Mouse (Mus musculus): Measurements from ENCODE around the gene Ncoa3.
A peak's percentile ranks its signal among the peaks of the same experiment; 100 is the strongest.
"Not testable (repeated sequence)": the region's sequence is repeated elsewhere in the genome, so short reads cannot be mapped to it uniquely, and the experiment has no call there.

The Ncoa3 gene

DNA sequence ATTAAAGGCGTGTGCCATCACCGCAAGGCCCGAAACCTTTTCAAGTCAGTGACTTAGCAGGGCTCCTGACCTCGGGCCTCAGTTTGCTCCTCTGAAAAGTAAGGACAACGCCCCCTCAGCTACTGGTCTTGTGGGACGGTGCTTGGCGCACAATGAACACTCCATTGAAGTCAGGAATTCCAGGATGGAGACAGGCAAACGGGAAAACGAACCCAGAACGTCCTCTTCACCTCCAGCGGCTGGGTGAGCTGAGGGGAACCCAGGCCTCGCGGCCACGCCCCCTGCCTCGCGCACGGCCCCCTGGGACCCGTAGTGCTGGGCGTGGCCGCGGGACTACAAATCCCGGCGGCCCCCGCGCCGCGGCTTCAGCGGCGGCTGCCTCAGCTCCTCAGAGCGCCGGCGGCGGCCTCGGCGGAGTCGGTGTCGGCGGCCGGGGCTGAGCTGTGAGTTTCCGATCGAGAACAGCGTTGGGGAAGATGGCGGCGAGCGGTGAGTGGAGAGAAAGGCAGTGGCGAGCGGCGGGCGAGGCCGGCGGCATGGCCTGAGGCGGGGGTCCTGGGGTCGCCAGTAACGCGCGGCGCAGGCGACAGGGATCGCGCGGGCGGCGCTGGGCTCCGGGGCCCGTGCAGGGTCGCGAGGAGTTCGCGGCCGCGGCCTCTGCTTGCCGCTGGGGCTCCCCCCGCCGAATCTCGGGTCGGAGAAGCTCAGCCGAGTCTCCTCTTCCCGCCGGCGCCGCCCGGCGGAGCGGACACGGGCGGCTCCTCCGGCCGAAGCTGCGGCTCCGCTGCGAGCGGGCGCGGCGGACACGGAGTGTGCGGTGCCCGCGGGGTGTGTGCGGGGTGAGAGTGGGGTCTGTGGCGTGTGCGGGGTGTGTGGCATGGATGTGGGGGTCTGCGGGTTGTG lies at the start of gene Ncoa3:
TSS of gene Ncoa3 (plus strand) at position 367 of the 903 bp plus-strand sequence.
- peak; percentile 99 for DNase-seq

DNA sequence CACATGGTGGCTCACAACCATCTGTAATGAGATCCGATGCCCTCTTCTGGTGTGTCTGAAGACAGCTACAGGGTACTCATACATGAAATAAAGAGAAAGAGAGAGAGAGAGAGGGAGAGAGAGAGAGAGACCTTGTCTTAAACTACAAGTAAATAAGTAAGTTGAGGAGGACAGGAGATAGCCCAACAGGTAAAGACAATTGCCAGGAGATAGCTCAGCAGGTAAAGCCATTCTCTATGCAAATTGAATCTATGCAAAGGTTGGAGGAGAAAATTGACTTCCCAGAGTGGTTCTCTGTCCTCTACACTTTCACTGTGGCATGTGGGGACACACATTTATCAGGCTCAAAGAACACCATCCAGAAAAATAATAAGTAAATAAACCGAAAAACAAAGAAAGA lies 49.3 kb upstream of the Ncoa3 start:
- DNase-seq: no peak

DNA sequence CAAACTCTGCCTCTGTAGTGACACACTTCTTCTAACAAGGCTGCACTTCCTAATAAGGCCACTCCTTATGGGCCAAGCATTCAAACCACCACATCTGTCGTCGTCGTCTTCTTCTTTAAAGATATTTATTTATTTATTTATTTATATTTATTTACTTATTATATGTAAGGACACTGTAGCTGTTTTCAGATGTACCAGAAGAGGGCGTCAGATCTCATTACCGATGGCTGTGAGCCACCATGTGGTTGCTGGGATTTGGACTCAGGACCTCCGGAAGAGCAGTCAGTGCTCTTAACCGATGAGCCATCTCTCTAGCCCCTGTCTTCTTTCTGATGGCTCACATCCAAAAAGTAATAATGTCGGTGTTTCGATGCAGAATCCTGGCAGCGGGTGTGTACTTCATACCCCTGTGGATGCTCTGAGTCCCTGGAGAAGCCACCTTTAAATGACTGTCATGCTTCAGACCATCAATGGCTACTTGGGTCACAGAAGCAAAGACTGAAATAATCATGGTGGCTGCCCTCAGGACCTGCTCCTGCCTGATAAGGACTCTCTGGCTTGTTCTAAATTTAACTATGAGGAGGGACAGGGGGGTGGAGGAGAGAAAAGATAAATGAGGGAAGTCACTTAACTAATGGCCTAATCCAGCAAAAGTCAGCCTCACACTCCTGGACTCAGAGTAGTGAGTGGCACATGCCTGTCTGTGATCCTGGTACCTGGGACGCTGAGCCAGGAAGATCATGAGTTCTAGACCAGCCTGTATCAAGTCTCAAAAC lies 47.7 kb upstream of the Ncoa3 start:
- DNase-seq: no peak

DNA sequence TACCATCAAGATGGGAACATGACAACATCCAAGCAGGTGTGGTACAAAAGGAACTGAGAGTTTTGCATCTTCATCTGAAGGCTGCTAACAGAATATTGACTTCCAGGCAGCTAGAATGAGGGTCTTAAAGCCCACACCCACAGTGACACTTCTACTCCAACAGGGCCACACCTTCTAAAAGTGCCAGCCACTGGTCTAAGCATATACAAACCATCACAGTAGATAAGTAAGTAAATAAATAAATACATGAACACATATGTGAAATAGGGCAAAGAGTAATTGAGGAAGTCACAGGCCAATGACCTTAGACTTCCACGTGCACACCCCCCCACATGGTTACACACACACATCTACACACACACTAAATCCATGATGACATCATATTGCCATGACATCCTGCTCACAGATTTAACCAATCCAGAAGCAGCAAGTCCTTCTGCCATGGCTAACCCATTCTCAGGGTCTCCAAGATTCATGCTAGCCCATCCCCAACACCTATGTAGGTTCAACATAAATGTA lies 46.3 kb upstream of the Ncoa3 start:
- no peak for DNase-seq

DNA sequence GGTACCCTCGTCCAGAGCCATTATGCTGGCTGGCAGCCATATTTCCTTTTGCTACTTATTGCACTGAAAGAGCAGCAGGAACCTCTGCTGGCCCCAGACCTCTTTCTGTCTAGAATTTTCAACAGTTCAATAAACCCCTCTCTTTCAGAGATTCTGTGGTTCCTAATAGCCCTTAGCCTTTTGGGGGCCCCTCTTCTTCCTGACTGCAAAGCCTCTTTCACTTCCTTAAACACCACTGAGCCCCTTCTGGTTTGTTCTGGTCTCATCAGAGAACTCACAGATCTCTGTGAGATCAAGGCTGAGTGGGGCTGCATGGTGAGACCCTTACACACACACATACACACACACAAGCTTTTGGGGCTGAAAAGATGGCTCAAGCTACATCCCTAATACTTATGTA lies 44.4 kb upstream of the Ncoa3 start:
- no peak for DNase-seq

DNA sequence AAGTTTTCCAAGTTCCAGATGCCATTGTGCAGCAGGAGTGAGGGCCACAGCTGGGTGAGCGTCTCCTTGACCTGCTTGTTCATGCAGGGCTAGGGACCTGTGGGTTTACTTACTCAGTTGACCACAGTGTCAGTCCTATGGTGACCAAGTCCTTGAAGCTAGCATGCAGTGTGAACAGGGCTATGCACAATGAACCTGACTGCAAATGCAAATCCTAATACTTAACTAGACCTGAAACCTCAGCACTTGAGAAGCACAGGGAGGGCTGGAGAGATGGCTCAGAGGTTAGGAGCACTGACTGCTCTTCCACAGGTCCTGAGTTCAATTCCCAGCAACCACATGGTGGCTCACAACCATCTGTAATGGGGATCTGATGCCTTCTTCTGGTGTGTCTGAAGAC lies 43.7 kb upstream of the Ncoa3 start:
- DNase-seq: not testable (repeated sequence)

DNA sequence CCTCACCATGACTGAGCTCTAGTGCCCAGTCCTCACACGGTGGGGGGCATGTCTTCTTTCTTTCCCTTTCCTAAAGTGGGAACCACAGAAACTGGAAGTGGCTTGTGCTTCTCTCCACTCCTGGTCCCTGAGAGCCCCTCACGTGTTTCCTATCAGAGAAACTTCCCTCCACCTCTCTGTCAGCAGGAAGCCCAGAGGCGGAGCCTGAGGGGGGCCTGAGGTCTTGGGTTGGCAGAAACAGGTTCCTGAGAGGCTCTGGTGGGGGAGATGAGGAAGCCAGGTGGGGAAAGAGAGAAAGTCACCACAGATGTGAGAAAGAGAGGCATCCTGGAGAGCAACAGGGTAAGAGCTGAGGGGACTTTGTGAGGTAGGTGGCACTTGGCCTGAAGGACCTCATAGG lies 42.7 kb upstream of the Ncoa3 start:
- peak; percentile 95 for DNase-seq

DNA sequence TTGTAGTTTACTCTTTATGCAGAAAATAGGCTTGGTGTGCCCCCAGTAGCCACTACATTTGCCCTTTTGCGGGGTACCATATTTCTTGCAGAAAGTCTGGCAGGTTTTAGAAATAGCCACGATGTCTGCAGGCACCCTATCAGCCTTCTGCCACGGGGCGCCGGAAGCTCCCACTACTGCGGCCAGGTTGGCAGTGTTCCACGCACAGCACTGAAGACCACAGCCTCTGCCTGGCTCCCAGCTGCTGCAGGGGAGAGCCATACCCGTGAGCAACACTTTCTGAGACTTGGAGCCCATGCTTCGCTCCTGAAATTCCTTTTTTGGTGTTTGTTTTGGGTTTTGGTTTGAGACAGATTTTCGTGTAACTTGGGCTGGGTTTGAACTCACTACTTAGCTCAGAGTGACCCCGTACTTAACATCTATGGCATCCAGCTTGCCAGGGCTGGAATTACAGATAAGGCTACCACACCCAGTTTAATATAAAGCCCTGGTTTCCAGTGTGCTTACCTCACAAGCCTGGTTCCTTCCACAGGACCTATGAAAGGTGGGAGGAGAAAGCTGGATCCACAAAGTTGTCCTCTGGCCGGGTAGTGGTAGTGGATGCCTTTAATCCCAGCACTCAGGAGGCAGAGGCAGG lies 40.9 kb upstream of the Ncoa3 start:
- DNase-seq: peak; percentile 94

DNA sequence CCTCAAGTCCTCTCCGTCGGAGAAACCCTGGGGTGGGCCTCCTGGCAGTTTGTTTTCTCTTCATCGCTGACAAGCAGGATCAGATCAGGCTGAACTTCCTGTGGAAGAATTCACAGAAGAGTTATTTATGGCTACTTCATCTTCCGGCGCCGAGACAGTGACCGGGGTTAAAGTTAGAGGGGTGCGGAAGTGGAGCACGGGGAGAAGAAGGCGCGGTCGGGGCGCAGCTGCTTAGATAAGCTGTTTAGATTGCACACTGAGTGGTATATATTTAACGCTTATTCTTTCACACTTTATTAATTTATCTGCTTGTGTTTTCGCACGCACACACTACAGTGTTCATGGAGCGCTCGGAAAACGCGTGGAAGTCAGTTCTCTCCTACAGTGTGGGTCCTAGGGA lies 37.6 kb upstream of the Ncoa3 start:
- peak; percentile 98 for DNase-seq

DNA sequence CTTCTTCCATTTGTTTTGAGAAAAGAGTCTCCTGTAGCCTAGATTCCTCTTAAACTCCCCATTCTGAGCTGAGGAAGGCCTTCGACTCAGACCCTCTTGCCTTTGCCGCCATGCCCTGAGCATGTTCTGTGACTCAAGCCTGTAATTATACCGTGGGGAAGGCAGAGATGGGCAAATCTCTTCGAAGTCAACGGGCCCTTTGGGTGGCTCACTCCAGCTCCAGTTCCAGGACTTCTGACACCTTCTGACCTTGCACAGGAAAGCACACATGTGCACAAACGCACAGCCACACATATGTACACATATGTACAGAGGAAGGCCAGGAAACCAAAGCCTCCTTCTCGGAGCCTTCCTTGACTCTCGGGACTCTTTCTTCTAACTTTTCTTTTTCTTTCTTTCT lies 37.0 kb upstream of the Ncoa3 start:
- DNase-seq: no peak

DNA sequence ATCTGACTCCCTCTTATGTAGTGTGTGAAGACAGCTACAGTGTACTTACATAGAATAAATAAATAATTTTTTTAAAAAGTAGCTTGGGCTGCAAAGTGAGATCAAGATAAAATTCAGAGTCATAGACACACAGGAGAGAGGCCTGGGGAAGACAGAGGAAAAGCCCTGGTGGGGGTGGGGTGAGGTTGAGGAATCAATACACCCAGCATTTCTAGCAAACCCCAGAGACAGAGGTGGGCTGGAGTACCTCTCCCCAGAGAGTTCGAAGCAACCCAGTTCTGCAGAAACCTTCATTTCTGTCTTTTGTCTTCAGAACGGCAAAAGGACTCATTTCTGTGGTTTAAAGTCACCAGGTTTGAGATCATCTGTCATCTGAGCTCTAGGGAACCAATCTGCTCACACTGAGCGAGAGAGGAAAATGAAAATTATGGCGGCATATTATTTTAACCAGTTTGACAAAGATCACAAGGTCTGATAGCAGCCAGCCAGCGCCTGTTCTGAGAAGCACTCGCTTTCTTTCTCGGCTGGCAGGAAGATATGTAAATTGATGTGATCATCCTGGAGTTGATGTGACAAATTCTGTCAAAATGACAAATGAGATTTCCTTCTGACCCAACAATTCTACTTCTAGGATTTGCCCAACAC lies 36.2 kb upstream of the Ncoa3 start:
- no peak for DNase-seq

DNA sequence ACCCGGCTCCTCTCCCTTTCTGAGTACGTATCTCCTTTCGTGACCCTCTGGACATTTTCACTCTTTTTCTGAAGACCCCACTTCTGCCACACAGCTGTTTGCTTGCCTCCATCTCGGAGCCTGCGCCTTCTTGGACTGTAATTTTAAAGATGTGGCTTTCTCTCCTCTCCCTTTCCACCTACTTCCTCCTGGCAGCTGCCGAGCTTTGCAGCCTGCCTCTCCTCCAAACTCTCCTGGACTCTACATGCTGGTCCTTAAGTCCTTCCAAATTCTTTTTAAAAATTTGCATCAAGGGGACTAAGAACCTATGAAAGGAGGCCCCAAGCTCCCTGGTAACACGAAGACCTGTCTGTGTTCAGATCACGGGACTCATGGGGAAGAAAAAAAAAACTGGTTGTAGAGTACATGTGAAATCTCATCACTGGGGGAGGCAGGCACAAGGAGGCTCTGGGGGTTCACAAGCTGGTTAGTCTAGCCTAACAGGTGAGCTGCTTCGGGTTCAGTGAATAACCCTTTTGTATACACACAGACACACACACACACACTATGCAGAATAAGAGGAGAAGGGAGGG lies 35.1 kb upstream of the Ncoa3 start:
- DNase-seq: no peak

DNA sequence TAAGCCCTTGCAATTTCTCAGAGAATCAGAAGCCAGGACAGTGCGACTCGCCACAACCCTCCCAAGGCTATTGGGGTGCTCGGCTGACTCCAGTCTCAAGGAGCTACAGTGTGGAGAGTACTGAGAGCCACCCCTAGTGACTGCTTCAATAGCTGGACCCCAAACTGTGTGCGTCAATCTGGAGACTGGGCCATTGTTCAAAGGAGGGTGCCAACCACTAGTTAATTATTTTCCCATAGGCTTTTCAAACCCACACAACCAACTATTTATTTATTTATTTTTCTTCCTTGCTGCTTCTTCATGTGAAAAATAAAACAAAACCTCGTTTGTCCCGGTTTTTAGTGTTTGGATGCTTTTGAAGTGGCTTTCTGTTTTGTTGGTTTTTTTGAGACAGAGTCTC lies 33.9 kb upstream of the Ncoa3 start:
- no peak for DNase-seq

DNA sequence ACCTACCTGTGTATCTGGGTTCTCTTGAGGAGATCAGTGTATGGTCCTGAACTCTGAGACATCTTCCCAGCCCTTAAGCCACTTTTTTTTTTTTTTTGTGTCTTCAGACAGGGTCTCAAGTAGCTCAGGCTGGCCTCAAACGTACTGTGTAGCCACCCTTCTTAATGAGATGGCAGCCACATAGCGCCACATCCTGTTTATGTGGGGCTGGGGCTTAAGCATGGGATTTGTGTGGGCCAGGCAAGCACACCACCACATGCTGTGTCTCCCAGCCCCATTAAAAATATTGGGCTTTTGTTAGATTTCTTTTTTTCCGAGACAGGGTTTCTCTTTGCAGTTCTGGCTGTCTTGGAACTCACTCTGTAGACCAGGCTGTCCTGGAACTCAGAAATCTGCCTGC lies 31.7 kb upstream of the Ncoa3 start:
- no peak for DNase-seq

DNA sequence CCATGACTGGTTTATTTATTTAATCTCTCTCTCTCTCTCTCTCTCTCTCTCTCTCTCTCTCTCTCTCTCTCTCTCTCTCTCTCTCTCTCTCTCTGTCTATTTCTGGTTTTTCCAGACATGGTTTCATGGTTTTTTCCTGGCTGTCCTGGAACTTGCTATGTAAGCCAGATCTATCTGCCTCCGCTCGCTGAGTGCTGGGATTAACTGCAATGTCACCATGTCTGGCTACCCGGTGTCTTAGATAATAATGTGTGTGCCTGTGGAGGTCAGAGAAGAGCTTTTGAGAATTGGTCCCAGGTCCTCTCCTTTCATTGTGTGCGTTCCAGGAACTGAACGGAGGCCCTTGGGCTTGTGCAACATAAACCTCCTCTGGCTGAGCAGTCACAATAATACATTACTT lies 29.6 kb upstream of the Ncoa3 start:
- no peak for DNase-seq

DNA sequence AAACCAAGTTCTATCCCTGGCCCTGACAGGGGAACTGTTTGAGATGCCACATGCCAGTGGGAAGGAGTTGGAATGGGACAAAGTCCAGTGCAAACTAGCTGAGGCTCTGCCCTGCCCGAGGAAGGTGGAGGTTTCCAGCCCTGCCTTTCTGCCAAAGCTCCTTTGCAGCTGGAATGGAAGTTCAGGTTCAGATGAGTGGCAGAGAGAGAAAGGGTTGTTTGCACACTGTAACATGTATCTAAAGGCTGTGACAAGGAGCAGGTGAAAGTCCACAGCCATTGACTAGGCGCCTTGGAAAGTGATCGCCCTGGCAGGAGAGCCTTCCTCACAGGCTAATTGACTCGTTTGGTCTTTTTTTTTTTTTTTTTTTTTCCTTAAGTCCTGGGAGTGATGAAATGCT lies 28.3 kb upstream of the Ncoa3 start:
- DNase-seq: no peak

DNA sequence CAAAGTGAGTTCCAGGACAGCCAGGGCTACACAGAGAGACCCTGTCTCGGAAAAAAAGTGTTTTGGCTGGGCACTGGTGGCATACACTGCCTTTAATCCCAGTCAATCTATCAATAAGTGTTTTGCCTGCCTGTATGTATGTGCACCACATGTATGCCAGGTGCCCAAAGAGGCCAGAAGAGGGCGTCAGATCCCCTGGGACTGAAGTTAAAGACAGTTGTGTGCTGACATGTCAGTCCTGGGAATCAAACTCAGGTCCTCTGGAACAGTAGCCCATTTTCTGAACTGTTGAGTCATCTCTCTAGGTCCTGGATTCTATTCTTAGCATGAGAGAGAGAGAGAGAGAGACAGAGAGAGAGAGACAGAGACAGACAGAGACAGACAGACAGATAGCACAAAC lies 25.4 kb upstream of the Ncoa3 start:
- DNase-seq: no peak

DNA sequence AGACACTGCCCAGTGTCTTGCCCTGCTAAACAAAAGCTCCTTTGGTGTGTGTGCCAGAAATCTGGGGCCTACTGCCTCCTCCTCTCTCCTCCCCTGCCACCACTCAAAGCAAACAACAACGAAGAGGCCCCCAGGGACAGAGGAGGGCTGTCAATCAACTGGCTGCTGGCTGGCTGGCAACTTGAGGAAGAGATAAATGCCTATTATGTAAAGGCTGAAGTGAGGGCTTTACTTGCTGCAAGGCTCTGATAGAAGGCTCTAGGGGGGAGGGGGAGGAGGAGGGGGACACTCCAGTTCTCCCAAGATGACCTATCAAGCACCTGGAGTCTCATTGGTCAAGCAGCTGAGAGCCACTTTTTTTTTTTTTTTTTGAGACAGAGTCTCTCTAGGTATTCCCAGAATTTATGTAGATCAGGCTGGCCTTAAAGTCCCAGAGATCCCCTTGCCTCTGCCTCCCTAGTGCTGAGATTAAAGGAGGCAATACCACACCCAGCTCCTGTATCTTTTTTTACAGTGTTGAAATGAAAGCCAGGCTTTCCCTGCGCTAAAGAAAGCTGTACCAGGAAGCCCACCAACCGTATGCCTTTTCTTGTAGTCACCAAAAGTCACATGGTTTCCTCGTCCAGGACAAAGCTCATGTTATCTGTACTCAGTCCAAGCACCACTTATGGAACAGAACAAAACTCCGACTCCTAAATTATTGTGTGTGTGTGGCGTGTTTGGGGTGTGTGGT lies 24.4 kb upstream of the Ncoa3 start:
- DNase-seq: peak; percentile 95

DNA sequence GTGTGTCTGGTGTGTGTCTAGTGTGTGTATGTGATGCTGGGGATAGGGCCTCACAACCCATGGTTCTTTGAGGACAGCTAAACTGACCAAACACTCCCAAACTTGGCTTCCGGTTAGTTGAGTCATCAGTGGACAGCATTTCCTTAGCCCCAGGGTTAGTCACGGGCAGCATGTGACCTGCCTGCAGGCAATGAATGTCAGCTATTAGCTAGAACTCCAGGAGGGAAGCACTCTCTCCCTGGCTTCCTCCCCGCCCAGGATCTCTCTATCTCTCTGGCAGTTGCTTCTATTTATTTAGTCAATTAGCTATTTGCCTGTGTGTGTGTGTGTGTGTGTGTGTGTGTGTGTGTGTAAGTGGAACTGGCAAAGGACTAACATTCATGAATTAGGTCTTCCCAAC lies 23.6 kb upstream of the Ncoa3 start:
- peak; percentile 99 for DNase-seq

DNA sequence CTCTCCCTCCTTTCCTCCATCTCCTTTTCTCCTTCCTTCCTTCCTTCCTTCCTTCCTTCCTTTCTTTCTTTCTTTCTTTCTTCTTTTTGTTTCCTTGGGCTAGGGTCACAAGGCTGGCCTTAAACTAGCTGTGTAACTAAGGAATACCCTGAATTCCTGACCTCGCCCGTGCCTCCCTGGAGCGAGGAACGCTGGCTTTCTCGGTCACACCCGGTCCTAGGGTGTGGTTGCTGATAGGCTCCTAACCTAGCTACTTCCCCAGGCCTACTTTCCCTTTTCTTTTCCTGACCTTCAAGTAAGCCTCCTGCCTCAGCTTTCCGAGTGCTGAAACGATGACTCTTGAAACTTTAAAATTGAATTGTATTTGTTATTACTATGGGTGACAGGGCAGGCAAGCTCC lies 23.0 kb upstream of the Ncoa3 start:
- DNase-seq: no peak

DNA sequence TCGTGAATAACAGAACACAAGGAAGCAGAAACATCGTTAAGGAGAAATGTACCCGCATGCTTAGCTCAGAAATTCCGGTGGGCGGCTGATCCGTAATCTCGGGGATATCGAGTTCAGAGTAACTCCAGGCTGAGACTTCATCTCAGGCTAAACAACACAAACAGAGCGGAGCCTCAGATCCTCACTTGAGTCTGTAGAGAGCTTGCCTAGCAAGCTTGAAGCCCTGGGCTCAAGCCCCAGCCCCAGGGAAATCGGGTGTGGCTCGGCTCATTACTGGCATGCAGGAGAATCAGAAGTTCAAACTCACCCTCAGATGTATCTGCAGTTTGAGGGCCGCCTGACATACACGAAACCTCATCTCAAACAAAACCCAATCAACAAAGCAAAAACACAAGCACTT lies 22.5 kb upstream of the Ncoa3 start:
- DNase-seq: no peak

DNA sequence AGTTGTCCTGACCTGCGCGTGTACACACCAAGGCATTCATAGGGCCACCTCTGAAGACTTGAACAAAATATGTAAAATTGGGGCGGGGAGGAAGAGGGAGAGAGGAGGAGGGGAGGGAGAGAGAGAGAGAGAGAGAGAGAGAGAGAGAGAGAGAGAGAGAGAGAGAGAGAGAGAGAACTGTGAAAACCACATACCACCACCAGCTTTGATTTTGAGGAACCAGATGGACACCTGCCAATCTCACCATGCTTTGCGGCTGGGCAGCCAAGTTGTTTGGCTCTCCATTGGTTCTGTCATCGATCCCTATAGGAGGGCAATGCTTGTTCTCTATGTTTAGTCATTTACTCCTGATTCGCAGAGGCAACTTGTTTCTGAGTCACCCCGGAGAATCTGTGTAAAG lies 21.7 kb upstream of the Ncoa3 start:
- no peak for DNase-seq

All from heart, adult 11 months (tissue).